Mouse (Mus musculus): Measurements from ENCODE around the gene Gstp1. TPM values are rescaled to one million over a fixed set of nuclear protein-coding genes. Genes with fewer than 3 reads are reported as not detected.

Gstp1 gene
- polyA plus RNA-seq, 1 experiment from 2014 or later: 460 TPM

DNA sequence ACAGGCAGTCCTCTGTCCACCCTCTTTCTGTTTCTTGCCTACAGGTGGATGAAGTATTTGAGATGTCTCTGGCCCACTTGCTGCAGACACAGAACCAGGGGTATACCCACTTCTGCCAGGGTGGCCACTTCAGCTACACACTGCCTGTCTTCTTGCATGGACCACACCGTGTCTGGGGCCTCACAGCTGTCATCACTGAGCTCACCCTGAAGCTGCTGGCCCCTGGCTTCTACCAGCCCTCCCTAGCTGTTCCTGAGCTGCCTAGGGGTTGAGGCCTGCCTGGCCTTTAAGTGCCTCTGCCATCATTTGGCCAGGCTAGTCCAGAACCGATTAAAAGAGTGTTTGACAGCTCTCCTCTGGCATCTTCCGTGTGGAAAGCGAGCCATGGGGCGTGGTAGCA is 36.0 kb downstream of the Gstp1 start:
- Histone ChIP-seq H3K27ac (peak overlapping the region; percentile 94; the same call in 1 of the 2 replicates), H3K4me1 (replicated peaks) (peaks cover 32% of the 10 kb centered on the region), H3K36me3 (peaks cover 21% of the 10 kb centered on the region), H3K9me3 (no peaks in the 10 kb centered on the region), H3K4me3 (peak overlapping the region; percentile 74), H3K27me3 (ENCODE audit: insufficient read depth, poor library complexity, severe bottlenecking) (peaks cover 6% of the 10 kb centered on the region; the same call in 1 of the 2 replicates)
- no peak for DNase-seq (ENCODE audit: low spot score)
- 90% methylated on average over 5 of the region's 5 CpGs for WGBS

DNA sequence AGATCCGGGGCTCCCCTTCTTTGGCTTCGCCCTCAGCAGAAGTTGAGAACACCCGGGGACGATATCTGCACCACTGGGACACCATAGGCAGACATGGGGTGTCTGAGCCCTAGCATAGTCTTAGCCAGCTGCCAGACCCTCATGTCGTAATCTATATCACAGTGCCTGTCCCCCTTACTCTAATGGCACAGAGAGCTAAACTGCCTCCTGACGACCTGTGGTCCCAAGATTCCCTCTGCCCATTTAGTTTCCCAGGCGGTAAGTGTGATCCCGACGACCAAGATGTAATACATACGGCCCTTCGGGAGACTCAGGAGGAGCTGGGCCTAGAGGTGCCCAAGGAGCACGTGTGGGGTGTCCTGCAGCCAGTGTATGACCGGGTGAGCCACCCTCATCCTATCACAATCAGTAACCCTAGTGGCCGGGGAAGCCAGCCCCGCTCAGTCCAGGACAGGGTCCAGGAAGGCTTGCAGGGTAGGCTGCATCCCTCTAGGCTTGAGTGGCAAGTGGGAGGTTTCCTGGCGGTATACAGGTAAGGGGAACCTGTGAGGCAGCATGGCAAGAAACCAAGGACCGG is 36.7 kb downstream of the Gstp1 start:
- peak; percentile 27 for DNase-seq (ENCODE audit: low spot score)
- H3K27ac ChIP-seq: peak overlapping the region; percentile 94

DNA sequence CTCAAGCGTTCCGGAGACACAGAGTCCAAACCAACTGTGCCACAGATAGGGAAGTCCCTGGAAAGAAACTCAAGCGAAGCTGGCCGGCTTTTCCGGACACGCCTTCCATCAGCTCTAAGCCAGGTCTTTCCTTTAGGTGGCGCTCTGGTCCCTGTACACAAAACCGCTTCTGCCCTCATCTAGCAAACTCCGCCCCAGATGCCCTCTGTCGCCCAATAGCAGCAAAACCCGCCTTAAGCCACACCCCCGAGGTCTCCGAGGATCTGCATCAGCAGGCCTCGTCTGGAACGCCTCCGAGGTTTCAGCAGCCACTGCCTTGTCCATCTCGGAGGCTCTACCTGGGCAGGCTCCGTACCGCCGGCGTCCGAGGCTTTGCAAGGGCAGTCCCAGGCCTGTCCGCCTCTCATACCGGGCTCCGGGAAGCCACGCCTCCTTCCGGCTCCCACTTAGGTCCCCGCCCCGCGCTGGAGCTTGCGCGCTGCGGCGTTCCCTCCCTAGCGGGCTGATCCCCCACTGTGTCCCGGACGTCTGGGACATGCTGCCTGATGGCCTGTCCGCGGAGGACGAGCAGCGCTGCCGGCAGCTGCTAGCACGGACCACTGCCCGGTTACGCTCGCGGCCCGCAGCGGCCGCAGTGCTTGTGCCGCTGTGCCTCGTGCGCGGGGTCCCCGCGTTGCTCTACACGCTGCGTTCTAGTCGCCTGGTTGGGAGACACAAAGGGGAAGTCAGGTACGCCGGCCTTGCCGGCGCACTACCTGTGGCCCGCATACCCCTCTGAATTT is 37.5 kb downstream of the Gstp1 start, which contains the start of the genes Nudt8 and Gm49405:
Gene Nudt8, plus strand, starts transcription at position 462 of the 782 bp plus-strand sequence.
Gene Gm49405, plus strand, starts transcription at position 508 of the 782 bp plus-strand sequence.
- Histone ChIP-seq H3K27ac (peak within 1 kb of the TSS; percentile 94), H3K27me3 (ENCODE audit: insufficient read depth, poor library complexity, severe bottlenecking) (peaks cover 6% of the 10 kb centered on the region; the same call in 1 of the 2 replicates), H3K9me3 (no peaks in the 10 kb centered on the region), H3K36me3 (peaks cover 8% of the 10 kb centered on the region; the same call in 1 of the 2 replicates), H3K4me1 (replicated peaks) (peaks cover 39% of the 10 kb centered on the region), H3K4me3 (peak within 1 kb of the TSS; percentile 74)
- peak; percentile 97 for DNase-seq (ENCODE audit: low spot score)
- under 1% methylated on average over 64 of the region's 64 CpGs for WGBS

More for the DNA sequence above, 36.7 kb downstream of the Gstp1 start:
- H3K4me3 ChIP-seq: peak overlapping the region; percentile 74
- H3K9me3 ChIP-seq: no peaks in the 10 kb centered on the region
- peaks cover 35% of the 10 kb centered on the region for H3K4me1 ChIP-seq (replicated peaks)
- peaks cover 14% of the 10 kb centered on the region for H3K36me3 ChIP-seq
- H3K27me3 ChIP-seq (ENCODE audit: insufficient read depth, poor library complexity, severe bottlenecking): peaks cover 6% of the 10 kb centered on the region; the same call in 1 of the 2 replicates
- 21% methylated on average over 17 of the region's 17 CpGs for WGBS

DNA sequence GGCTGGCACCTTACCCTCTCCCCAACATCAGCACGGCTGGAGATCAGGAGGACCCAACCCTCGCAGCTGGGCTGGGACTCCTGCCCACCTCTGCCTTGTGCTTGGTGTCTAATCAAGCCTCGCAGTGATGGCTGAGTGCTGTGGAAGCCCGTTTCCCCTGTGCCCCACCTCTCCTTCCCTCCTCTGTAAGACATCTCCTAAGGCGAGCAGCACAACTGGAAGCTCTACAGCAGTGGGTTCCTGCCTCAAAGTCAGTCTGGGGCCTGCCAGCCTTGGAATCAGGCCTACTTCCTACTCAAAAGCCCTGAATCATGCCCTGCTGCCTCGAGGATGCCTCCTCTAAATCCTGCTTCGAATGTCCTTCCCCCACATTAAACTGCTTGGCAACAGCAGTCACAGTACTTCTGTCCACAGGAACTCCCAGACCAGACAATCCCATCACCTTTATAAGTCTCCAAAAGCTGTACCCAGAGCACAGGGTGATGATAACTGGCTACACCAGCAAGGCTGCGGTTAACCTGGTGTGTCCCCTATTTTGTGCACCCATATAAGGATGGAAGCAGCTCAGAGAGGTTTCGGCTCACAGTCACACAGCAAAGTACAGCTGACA is 38.6 kb downstream of the Gstp1 start:
- 88% methylated on average over 9 of the region's 9 CpGs for WGBS
- no peak for DNase-seq (ENCODE audit: low spot score)
- Histone ChIP-seq H3K27ac (peak overlapping the region; percentile 94; the same call in 1 of the 2 replicates), H3K36me3 (no peaks in the 10 kb centered on the region), H3K4me3 (peak overlapping the region; percentile 74), H3K4me1 (replicated peaks) (peaks cover 39% of the 10 kb centered on the region), H3K27me3 (ENCODE audit: insufficient read depth, poor library complexity, severe bottlenecking) (peaks cover 6% of the 10 kb centered on the region; the same call in 1 of the 2 replicates), H3K9me3 (no peaks in the 10 kb centered on the region)

DNA sequence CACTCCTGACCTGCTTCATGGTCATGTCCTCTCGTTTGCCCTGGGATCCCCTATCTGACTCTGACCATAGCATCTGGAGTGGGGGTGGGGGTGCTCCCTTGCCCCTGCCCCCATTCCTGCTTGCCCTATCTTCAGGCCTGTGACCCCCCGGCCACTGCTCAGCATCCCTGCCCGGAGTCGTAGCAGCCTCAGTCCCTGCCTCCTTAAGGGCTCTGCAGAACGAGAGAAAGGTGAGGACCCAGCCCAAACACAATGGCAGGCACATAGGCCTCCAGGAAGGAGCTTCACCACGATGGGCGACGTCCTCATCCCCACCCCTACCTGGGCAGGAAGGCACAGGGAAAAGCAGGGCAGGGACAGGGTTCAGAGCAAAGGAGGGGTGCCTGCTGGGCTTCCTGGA is 39.5 kb downstream of the Gstp1 start:
- Histone ChIP-seq H3K4me3 (no peak overlapping the region), H3K4me1 (replicated peaks) (peaks cover 39% of the 10 kb centered on the region), H3K27me3 (ENCODE audit: insufficient read depth, poor library complexity, severe bottlenecking) (peaks cover 6% of the 10 kb centered on the region; the same call in 1 of the 2 replicates), H3K36me3 (no peaks in the 10 kb centered on the region), H3K9me3 (no peaks in the 10 kb centered on the region), H3K27ac (no peak overlapping the region)
- DNase-seq (ENCODE audit: low spot score): no peak
- WGBS: 77% methylated on average over 8 of the region's 8 CpGs

DNA sequence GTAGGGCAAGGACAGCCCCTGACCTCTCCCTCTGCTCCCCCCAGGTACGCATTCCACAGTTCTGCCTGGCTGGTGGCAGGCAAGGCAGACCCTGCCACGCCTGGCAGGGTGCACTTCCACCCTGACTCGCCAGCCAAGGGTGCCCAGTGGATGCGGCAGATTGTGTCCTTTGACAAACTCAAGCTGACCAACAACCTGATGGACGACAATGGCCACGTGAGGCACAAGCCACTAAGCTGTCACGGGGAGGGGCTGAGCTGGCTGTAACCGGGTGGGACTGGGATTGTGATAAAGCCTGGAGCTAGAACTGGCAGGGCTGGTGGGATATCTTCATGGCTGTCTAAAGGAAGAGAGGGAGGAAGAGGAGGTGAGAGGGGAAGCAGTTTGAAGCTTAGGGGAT is 40.6 kb downstream of the Gstp1 start:
- WGBS: 67% methylated on average over 8 of the region's 8 CpGs

DNA sequence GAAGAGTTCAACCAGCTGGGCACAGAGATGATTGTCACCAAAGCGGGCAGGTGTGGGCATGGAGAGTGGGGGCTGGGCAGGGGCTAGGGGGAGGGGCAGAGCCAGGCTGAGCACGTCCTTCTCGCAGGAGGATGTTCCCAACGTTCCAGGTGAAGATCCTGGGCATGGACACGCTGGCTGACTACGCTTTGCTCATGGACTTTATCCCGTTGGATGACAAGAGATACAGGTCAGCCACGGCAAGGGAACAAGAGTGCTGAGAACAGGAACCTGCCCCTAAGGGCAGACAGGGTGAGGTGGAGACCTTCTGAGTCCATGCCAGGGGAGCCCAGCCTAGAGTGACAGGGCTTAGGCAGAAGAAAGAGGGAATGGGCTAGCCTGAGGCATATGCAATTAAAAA is 41.0 kb downstream of the Gstp1 start:
- DNase-seq (ENCODE audit: low spot score): no peak
- Histone ChIP-seq H3K27me3 (ENCODE audit: insufficient read depth, poor library complexity, severe bottlenecking) (peaks cover 10% of the 10 kb centered on the region; the same call in 1 of the 2 replicates), H3K36me3 (no peaks in the 10 kb centered on the region), H3K27ac (no peak overlapping the region), H3K4me1 (replicated peaks) (peaks cover 49% of the 10 kb centered on the region), H3K9me3 (no peaks in the 10 kb centered on the region), H3K4me3 (no peak overlapping the region)
- WGBS: 82% methylated on average over 8 of the region's 8 CpGs

More for the DNA sequence above, 40.6 kb downstream of the Gstp1 start:
- no peak for DNase-seq (ENCODE audit: low spot score)
- peaks cover 10% of the 10 kb centered on the region; the same call in 1 of the 2 replicates for H3K27me3 ChIP-seq (ENCODE audit: insufficient read depth, poor library complexity, severe bottlenecking)
- no peaks in the 10 kb centered on the region for H3K36me3 ChIP-seq
- H3K27ac ChIP-seq: no peak overlapping the region
- no peaks in the 10 kb centered on the region for H3K9me3 ChIP-seq
- H3K4me3 ChIP-seq: no peak overlapping the region; the same call in 1 of the 2 replicates
- H3K4me1 ChIP-seq (replicated peaks): peaks cover 47% of the 10 kb centered on the region

DNA sequence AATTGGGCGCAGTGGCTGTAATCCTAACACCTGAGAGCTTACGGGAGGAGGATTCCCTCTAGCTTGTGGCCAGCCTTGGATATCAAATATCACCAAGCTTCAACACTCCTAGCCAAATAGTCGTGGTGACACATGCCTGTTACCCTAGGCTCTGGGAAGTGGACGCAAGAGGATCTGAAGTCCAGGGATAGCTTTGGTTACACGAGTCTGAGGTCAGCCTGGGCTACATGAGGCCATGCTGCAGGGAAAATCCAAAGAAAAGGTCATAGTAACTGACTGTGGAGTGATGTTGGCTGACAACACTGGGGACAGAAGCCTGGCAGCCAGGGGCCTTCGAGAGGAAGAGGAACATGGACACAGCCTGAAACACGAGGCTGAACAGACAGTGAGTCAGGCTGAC is 41.7 kb downstream of the Gstp1 start:
- 75% methylated on average over 7 of the region's 7 CpGs for WGBS
- peaks cover 45% of the 10 kb centered on the region for H3K4me1 ChIP-seq (replicated peaks)

DNA sequence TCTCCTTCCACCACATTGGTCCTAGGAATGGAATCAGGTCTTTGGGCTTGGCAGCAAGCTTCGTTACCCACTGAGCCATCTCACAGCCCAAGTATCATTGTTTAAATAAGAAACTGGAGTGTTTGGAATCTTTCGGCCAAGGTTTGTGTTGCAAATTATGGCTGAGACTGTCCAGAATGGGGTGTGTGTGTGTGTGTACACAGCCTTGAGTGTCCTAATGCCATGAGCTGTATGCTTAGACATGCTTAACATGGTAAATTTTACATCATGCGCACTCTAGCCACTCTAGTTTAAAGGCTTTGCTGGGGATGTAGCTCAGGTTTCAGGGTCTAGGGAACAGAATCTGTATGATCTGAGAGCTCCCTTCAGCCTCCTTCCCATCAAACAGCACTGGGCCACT is 42.3 kb downstream of the Gstp1 start:
- Histone ChIP-seq H3K27ac (0 out of 2 replicates have a peak overlapping the region, but pooled peaks have one; percentile 12), H3K9me3 (no peaks in the 10 kb centered on the region), H3K36me3 (no peaks in the 10 kb centered on the region), H3K4me1 (replicated peaks) (peaks cover 45% of the 10 kb centered on the region), H3K4me3 (no peak overlapping the region), H3K27me3 (ENCODE audit: insufficient read depth, poor library complexity, severe bottlenecking) (peaks cover 10% of the 10 kb centered on the region; the same call in 1 of the 2 replicates)
- WGBS: 90% methylated on average over 3 of the region's 3 CpGs
- DNase-seq (ENCODE audit: low spot score): no peak

More for the DNA sequence above, 41.7 kb downstream of the Gstp1 start:
- Histone ChIP-seq H3K27ac (0 out of 2 replicates have a peak overlapping the region, but pooled peaks have one; percentile 12), H3K4me3 (no peak overlapping the region), H3K9me3 (no peaks in the 10 kb centered on the region), H3K36me3 (no peaks in the 10 kb centered on the region), H3K27me3 (ENCODE audit: insufficient read depth, poor library complexity, severe bottlenecking) (peaks cover 10% of the 10 kb centered on the region; the same call in 1 of the 2 replicates)
- no peak for DNase-seq (ENCODE audit: low spot score)

DNA sequence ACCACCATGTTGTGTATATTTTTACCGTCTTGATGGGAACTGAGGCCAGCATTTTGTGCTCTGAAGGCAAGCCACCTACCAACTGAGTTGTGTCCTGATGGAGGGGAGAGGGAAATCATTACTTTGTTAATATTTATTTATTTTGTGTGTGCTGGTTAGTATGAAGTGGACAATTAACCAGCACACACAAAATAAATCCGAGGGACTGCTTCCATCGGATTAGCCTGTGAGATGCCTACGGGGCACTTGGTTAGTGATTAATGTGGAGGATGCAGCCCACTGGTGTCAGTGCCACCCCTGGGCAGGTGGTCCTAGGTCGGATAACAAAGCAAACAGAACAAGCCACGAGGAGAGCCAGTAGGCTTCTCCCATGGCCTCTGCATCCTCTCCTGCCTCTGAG is 42.9 kb downstream of the Gstp1 start:
- no peak for DNase-seq (ENCODE audit: low spot score)
- H3K4me1 ChIP-seq (replicated peaks): peaks cover 43% of the 10 kb centered on the region
- WGBS: 70% methylated on average over 6 of the region's 6 CpGs
- H3K36me3 ChIP-seq: no peaks in the 10 kb centered on the region
- no peak overlapping the region for H3K4me3 ChIP-seq
- H3K27ac ChIP-seq: no peak overlapping the region
- no peaks in the 10 kb centered on the region for H3K9me3 ChIP-seq
- peaks cover 10% of the 10 kb centered on the region; the same call in 1 of the 2 replicates for H3K27me3 ChIP-seq (ENCODE audit: insufficient read depth, poor library complexity, severe bottlenecking)

DNA sequence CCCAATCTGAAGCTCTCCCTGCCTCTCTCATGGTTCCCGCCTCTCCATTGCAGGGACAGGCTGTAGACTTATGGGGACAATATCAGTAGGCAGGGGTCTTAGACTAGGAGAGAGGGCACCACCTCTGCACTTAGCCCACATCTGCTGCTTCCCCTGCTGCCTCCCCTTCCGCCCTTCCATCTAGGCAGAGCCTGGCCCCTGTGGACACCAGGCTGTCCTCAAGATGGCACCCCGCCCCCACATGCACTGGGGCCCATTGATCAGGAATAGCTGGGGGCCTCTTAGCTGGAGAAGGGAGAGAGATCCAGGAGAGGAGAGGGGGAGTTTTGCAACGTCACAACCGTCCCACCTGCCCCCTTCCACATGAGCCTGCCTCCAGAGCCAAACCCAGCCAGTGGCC is 45.4 kb downstream of the Gstp1 start, which contains the start of gene Tbx10:
Gene Tbx10, plus strand, starts transcription at position 337 of the 400 bp plus-strand sequence.
- WGBS: 57% methylated on average over 5 of the region's 5 CpGs
- Histone ChIP-seq H3K4me3 (no peak within 1 kb of the TSS), H3K27ac (peak within 1 kb of the TSS; percentile 45; the same call in 1 of the 2 replicates), H3K4me1 (replicated peaks) (peaks cover 31% of the 10 kb centered on the region), H3K36me3 (no peaks in the 10 kb centered on the region), H3K9me3 (peaks cover 5% of the 10 kb centered on the region), H3K27me3 (ENCODE audit: insufficient read depth, poor library complexity, severe bottlenecking) (0 out of 2 replicates have a peak, but pooled peaks cover 4% of the 10 kb centered on the region)
- no peak for DNase-seq (ENCODE audit: low spot score)

DNA sequence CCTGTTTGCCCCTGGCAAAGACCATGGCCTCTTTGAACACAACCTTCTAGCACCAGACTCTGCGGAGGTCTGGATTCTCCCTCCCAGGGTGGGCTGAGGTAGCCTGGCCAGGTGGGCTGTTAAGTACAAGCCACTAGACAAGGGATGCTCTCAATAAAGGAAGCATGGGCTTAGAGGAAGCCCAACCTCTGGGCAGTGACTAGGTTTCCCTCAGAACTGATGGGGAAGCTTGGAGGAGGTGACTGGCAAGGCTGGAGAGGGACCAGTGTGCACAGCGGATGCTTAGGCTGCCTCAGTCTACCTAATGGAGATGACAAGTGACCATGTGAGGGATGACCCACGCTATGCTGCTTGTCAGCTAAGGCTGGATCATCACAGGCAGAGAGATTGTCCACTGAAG is 45.8 kb downstream of the Gstp1 start:
- Histone ChIP-seq H3K9me3 (peaks cover 5% of the 10 kb centered on the region), H3K36me3 (no peaks in the 10 kb centered on the region), H3K4me1 (replicated peaks) (peaks cover 34% of the 10 kb centered on the region), H3K27ac (peak overlapping the region; percentile 45; the same call in 1 of the 2 replicates), H3K4me3 (no peak overlapping the region), H3K27me3 (ENCODE audit: insufficient read depth, poor library complexity, severe bottlenecking) (0 out of 2 replicates have a peak, but pooled peaks cover 4% of the 10 kb centered on the region)
- WGBS: 80% methylated on average over 3 of the region's 3 CpGs
- no peak for DNase-seq (ENCODE audit: low spot score)

Data from hindbrain, embryonic 10.5 days (tissue).